Mouse (Mus musculus) bone marrow macrophage, adult 2 months (primary cell): Measurements from ENCODE around the gene Prn. TPM values are rescaled to one million over a fixed set of nuclear protein-coding genes. Genes with fewer than 3 reads are reported as not detected.
A peak's percentile ranks its signal among the peaks of the same experiment; 100 is the strongest.

ENCODE experiments used
- H3K27ac ChIP-seq: 2 replicates; pipeline ENCODE4 v1.5.1; 2012; ENCODE audit warnings: low read depth, low read length; ENCODE audit not compliant: insufficient read depth
- H3K4me1 ChIP-seq: 2 replicates; pipeline ENCODE4 v1.6.1; 2012; ENCODE audit warnings: low read length; ENCODE audit not compliant: control insufficient read depth, insufficient read depth
- H3K4me3 ChIP-seq: 2 replicates; pipeline ENCODE4 v1.5.1; 2012; ENCODE audit warnings: mild to moderate bottlenecking, low read length, moderate library complexity; ENCODE audit not compliant: insufficient read depth
- CTCF ChIP-seq: IDR thresholded peaks from 2 replicates; pipeline ENCODE4 v1.5.1; 2012; ENCODE audit warnings: low read depth, mild to moderate bottlenecking, low read length, moderate library complexity
- POLR2A ChIP-seq: IDR thresholded peaks from 2 replicates; pipeline ENCODE4 v1.6.1; 2012; ENCODE audit warnings: mild to moderate bottlenecking, low read depth, low read length, borderline replicate concordance
- polyA plus RNA-seq: library from polyadenylated mRNA; stranded (reverse); fragments of >200 nt; gene quantifications from 2 replicates; pipeline ENCODE4 v1.2.4, GENCODE M21; 2012; ENCODE audit not compliant: missing spikeins, insufficient read depth, insufficient read length

The Prn gene
- polyA plus RNA-seq, 1 experiment, result not detected

GRCm38 (mm10) chr2:131933013-131933412, 23.3 kb downstream of the Prn start:
- H3K4me3 ChIP-seq, result no peak overlapping the region
- TF ChIP-seq POLR2A (no peak), CTCF (no peak)
- H3K4me1 ChIP-seq, result peaks cover 9% of the 10 kb centered on the region
- no peak overlapping the region for H3K27ac ChIP-seq

DNA sequence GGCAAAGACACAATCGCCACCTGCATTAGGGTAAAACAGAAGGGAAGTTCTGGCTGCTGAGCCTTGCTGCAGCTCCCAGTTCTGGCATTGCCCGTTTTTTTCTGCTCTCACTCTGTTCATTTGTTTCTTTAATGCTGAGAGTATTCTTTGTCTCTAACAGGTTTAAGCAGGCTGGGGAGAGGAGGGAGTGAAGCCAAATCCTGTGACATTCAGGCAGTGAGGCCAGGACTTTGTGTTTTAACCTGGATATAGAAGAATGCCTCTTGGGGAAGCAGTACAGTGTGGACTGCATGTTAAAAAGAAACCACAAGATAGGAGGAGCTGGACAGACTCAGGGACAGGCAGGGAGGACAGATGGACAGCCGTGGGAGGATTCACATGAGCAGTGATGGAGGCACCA, 23.8 kb downstream of the Prn start:
- no peak overlapping the region for H3K4me3 ChIP-seq
- H3K4me1 ChIP-seq, result peaks cover 9% of the 10 kb centered on the region
- TF ChIP-seq CTCF (no peak), POLR2A (no peak)
- no peak overlapping the region for H3K27ac ChIP-seq

DNA sequence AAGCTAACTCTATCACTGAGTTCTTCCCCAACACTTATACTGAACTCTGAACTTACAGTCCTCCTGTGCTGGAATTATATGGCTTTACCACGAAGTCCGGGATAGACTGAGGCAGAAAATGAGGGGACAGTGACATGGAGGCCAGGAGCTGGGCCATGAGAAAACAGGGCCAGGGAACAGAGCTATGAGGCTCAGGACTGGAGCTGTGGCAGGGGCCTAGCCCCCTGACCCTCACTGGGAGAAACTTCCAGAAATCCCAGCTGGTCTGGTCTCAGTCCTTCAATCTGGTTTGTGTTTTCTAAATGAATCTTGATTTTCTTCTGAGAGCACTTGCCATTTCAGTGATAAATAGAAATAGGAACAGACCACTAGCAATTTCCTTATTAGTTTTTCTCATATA, 24.5 kb downstream of the Prn start:
- TF ChIP-seq CTCF, result no peak
- no peak overlapping the region for H3K27ac ChIP-seq
- peaks cover 9% of the 10 kb centered on the region for H3K4me1 ChIP-seq
- H3K4me3 ChIP-seq, result no peak overlapping the region

DNA sequence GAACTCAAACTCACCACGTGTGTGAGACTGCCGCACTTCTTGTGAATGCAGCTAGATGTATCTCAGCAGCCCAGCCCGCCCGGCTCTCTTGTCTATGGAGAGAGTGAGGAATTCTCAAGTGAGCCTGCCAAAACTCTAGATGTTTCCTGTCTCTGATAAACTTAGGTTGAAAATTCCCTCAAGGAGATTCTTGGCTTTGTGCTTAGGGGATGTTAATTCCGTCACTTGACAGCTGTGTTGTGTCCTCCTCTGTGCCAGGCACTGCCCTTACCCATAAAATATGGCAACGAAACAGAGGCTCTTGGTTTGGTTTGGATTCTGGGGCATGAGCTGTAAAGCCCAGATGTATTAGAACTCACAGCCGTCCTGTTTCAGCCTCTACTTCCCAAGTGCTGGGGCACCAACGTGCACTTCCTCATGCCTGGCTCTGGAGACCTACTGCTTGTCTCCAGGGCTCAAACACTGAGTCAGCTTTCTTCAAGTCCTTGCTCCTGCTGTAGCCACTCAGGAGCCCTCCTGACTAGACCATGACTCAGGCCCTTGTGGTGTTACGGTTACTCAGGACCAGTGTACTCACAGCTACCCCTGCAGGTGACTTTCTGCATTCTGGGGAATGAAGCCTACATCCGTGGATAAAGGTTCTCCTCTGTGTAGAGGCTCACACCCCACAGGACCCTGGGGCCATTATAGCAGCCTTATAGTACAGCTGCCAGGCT, 25.8 kb downstream of the Prn start:
- TF ChIP-seq CTCF, result no peak
- no peak for TF ChIP-seq POLR2A

GRCm38 (mm10) chr2:131936410-131936809, 26.7 kb downstream of the Prn start:
- no peak overlapping the region for H3K4me3 ChIP-seq
- peaks cover 9% of the 10 kb centered on the region for H3K4me1 ChIP-seq
- no peak for TF ChIP-seq CTCF
- TF ChIP-seq POLR2A, result no peak
- H3K27ac ChIP-seq, result no peak overlapping the region

More for the DNA sequence above, 25.8 kb downstream of the Prn start:
- Histone ChIP-seq H3K4me3 (no peak overlapping the region), H3K27ac (no peak overlapping the region), H3K4me1 (peaks cover 9% of the 10 kb centered on the region)

GRCm38 (mm10) chr2:131939404-131940111, 29.8 kb downstream of the Prn start:
- no peak overlapping the region for H3K4me3 ChIP-seq
- H3K4me1 ChIP-seq, result peaks cover 4% of the 10 kb centered on the region
- TF ChIP-seq POLR2A (no peak), CTCF (peak; percentile 88)
- H3K27ac ChIP-seq, result no peak overlapping the region

GRCm38 (mm10) chr2:131940506-131940905, 30.7 kb downstream of the Prn start:
- H3K27ac ChIP-seq, result no peak overlapping the region

GRCm38 (mm10) chr2:131941501-131941900, 31.7 kb downstream of the Prn start:
- H3K27ac ChIP-seq, result no peak overlapping the region
- no peak for TF ChIP-seq CTCF
- TF ChIP-seq POLR2A, result no peak

More at GRCm38 (mm10) chr2:131940506-131940905, 30.7 kb downstream of the Prn start:
- no peak for TF ChIP-seq CTCF
- TF ChIP-seq POLR2A, result no peak
- no peaks in the 10 kb centered on the region; the same call in 1 of the 2 replicates for H3K4me1 ChIP-seq
- no peak overlapping the region for H3K4me3 ChIP-seq

DNA sequence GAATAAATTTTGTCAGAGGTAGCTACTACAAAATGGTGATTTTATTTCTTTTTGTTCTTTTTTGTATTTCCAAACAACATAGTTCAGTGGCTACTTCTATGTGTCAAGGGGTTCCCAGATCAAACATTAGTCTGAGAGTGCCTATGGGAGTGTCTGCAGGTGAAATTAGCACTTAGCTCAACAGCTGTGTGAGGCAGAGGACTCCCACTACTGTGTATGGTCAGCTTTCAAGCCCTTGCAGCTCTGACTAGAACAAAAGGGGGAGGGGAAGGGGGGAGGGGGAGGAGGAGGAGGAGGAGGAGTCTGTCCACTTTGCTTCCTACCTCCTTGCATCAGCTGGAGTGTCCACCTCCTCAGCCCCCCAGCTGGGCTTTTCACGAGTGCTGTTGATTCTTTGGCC, 34.6 kb downstream of the Prn start:
- TF ChIP-seq POLR2A, result no peak
- TF ChIP-seq CTCF, result no peak
- no peak overlapping the region for H3K4me3 ChIP-seq
- H3K27ac ChIP-seq, result no peak overlapping the region
- H3K4me1 ChIP-seq, result no peaks in the 10 kb centered on the region

More at GRCm38 (mm10) chr2:131941501-131941900, 31.7 kb downstream of the Prn start:
- Histone ChIP-seq H3K4me1 (no peaks in the 10 kb centered on the region), H3K4me3 (no peak overlapping the region)

DNA sequence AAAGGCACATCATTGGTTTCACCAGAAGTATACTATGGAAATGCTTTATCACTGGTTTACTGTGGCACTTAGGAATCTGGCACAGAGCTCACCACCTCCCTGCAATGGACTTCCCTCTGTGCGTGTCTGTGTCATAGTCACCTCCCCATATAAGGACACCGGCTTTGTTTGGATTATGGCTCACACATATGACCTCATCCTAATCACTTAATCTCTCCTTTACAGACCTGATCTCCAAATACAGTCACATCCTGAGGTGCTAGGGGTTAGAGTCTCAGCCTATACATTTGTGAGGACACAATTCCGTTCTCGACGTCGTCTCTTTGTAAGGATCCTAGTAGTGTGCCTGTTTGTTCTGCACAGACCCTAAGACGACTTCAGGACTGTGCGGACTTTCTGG, 35.5 kb downstream of the Prn start:
- H3K27ac ChIP-seq, result no peak overlapping the region
- no peak overlapping the region for H3K4me3 ChIP-seq
- 0 out of 2 replicates have a peak, but pooled peaks cover under 1% of the 10 kb centered on the region for H3K4me1 ChIP-seq
- TF ChIP-seq POLR2A, result no peak
